Mouse (Mus musculus) thymus, adult 2 months (tissue): ENCODE measurements around the gene Gnai2.

Source experiments
- CTCF ChIP-seq: fragments of 200-500 bp; IDR thresholded peaks from 2 replicates; pipeline ENCODE4 v1.5.1; 2012; ENCODE audit warnings: mild to moderate bottlenecking, control low read depth, low read length, moderate library complexity, borderline replicate concordance; ENCODE audit not compliant: control insufficient read depth, poor library complexity, insufficient read depth; ENCODE audit errors: extremely low read depth
- POLR2A ChIP-seq: fragments of 200-500 bp; IDR thresholded peaks from 2 replicates; pipeline ENCODE4 v1.6.1; 2012; ENCODE audit warnings: mild to moderate bottlenecking, low read length, control low read depth, moderate library complexity; ENCODE audit not compliant: control insufficient read depth, poor library complexity, insufficient read depth; ENCODE audit errors: extremely low read depth

GRCm38 (mm10) chr9:107650708-107651481 is 15.7 kb upstream of the Gnai2 start:
- TF ChIP-seq CTCF (no peak), POLR2A (no peak)
